Mouse (Mus musculus): ENCODE results near the gene Mybpc3.
A peak's percentile ranks its signal among the peaks of the same experiment; 100 is the strongest.
"Not testable (repeated sequence)": the region's sequence is repeated elsewhere in the genome, so short reads cannot be mapped to it uniquely, and the experiment has no call there.

The Mybpc3 gene

DNA sequence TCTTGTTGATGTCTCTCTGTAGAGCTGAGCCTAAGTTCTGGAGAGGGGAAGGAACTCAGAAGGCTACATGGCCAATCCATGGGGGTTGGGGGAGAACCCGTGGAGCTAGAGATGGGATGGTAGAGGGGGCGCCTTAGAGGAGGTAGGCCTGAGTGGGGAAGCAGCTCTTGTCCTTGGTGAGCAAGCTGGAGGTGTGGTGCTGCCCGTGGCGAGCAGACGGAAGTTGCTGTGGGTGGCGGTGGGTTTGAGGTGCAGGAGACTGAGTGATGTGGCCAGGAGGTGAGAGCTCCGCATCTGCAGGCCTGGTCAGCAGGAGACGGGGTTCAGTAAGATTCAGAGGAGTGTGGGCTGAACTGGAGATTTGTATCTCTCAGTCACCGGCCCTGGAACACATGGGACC, 30.5 kb upstream of the Mybpc3 start:
- DNase-seq (ENCODE audit: low spot score in 2 of 2) = no peak

DNA sequence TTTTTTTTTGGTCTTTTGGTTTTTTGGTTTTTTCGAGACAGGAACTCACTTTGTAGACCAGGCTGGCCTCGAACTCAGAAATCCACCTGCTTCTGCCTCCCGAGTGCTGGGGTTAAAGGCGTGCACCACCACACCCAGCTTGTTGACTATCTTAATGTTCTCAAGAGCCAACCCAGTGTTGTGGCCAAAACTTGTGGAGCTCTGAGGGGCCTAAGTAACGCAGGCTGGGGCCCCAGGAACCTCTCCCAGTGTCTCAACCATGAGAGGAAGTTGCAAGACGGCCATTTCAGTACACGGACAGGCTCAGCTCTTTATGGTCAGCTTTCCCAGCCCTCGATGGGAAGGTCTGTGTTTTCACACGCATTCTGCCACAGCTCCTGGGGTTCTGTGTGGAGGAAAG, 29.0 kb upstream of the Mybpc3 start:
- DNase-seq (ENCODE audit: low spot score in 2 of 2) = no peak

DNA sequence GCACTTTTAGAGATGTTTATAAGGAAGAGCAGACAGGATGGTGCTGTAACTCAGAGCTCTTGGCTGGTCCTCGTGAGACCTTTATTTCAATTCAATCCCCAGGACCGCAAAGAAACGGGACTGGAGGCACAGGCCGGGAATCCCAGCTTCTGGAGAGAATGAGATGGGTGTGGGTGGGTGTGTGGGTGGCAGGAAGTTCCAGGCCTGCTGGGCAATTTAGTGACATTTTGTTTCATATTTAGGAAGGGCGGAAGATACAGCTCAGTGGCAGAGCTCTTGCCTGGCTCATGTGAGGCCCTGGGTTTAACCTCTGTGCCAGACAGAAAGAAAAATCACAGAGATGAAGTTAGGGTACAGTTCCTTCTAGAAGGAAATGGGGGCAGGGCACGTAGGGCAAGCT, 27.7 kb upstream of the Mybpc3 start:
- no peak for DNase-seq (ENCODE audit: low spot score in 2 of 2)

DNA sequence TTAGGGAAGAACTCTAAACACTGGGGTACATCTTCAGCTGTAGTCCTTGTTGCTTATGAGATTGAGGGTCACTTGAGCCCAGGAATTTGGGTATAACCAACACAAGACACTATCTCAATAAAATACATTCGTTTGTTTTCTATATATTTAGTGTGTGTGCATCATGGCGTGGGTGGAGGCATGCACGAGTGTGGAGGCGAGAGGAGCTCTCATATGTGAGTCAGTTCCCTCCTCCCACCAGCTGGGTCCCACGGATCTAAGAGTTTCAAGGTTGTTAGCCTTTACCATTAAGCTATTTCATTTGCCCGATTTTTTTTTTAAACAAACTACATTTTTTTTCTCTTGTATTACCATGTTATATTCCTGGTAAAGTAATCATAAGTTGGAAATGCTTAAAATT, 27.1 kb upstream of the Mybpc3 start:
- DNase-seq (ENCODE audit: low spot score in 2 of 2) = no peak

DNA sequence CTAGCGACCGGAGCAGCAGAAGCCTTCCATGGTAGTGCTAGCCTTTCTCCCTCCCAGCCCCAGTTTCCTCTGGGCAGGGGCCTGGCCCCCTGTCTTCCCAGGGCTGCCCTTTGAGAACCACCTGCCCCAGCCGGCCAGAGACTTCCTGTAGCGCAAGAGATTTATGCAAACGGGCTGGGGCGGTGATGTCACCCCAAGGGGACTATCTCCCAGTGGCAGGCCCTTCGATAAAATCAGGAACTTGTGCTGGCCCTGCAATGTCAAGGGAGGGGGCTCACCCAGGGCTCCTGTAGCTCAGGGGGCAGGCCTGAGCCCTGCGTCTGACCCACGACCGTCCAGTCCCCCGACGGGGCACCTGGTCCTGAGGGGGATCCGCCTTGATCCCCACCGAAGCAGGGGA, 21.4 kb upstream of the Mybpc3 start:
- DNase-seq (ENCODE audit: low spot score in 2 of 2) = peak; percentile 74 to 85

DNA sequence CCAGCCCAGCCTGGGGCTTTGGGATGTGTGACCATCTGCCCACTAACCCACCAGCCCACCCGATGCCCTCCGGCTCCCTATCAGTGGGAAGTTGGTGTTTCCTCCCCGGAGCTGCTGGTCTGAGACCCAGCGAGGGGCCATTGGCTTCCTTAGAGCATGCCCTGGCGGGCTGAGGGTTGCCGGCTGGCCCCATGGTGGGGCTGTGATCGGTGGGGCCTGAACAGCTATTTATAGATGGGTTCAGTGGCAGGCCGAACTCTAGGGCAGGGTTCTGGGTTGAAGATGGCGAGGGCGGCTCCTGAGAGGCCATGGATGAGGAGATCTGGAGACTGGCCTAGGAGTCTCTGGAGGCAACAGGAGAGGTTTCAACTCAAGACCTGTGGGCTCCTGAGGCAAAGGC, 20.9 kb upstream of the Mybpc3 start:
- peak; percentile 53 to 76 for DNase-seq (ENCODE audit: low spot score in 2 of 2)

DNA sequence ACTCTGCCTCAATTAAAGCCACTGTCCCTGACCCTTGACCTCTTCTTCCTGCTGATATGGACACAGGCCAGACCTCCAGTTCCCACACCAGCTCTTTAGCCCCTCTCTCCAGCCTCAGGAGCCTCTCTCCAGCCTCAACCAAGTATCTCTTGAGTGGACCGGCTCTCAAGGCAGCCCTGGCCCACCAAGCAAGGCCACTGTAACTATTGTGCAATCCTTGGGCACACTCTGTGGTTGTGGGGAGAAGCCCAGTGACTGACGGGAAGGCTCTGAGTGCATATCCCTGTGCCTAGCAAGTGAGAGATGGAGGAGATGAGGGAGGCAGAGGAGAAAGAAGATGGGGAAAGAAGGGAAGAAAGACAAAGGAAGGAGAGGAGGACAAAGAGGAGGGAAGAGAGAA, 19.8 kb upstream of the Mybpc3 start:
- no peak for DNase-seq (ENCODE audit: low spot score in 2 of 2)

DNA sequence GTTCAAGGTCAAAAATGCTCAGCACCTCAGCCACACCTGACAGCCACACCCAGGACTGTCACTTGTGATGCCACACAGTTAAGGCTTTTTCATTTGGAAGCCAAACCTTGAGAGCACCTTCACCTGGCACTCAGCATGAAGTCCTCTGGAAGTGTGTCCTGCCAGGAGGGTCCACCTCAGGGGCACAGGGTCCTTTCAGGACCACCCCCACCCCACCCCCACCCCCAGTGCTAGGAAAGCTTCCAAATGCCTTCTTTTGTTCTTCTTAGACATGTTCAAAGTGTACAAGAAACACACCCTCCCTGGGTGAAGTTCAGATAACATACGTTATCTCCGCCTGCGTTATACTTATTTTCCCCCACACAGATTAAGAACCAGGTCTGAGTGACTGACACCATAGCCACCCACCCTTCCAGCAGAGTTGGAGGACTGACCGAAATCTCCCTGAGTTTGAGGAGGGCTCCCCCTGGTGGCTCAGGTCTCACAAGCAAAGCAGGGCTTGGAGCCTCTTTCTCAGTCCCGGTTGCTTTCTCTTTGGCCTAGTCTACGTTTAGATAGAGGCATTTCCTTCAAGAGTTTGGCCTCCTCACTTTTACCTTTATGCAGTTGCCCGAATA, 16.7 kb upstream of the Mybpc3 start:
- DNase-seq (ENCODE audit: low spot score in 2 of 2) = peak; percentile 88 to 97

DNA sequence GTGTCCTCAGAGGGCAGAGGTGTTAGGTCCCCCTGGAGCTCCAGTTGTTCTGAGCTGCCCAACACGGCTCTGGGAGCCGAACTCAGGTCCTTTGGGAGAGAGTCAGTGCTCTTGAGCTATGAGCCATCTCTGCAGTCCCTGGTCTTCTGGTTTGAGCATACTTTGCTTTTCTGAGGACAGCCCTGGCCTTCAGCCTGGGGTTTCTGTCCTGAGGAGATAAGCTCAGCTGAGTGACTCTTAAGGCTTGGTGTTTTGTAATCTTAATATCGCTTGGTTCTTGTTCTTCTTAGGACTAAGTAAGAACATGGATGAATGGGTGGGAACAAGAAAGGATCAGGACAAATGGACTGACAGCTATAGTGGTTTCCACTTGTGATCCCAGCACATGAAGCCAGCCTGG, 9.8 kb upstream of the Mybpc3 start:
- no peak for DNase-seq (ENCODE audit: low spot score in 2 of 2)

DNA sequence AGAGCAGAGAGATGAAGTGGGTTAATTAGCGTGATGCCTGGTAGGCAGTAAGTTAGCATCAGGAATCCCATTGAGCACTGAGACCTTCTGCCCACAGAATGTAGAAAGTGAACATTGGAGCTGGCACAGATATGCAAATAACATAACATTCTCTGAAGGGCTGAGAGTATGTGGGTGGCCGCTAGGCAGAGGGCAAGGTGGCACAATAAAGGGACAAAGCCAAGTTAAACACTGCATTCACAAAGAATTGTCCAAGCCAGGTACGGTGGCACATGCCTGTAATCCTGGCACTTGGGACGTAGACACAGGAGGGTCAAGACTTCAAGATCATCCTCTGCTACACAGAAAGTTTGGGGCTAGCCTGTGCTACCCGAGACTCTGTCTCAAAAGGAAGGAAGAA, 8.7 kb upstream of the Mybpc3 start:
- no peak for DNase-seq (ENCODE audit: low spot score in 2 of 2)

DNA sequence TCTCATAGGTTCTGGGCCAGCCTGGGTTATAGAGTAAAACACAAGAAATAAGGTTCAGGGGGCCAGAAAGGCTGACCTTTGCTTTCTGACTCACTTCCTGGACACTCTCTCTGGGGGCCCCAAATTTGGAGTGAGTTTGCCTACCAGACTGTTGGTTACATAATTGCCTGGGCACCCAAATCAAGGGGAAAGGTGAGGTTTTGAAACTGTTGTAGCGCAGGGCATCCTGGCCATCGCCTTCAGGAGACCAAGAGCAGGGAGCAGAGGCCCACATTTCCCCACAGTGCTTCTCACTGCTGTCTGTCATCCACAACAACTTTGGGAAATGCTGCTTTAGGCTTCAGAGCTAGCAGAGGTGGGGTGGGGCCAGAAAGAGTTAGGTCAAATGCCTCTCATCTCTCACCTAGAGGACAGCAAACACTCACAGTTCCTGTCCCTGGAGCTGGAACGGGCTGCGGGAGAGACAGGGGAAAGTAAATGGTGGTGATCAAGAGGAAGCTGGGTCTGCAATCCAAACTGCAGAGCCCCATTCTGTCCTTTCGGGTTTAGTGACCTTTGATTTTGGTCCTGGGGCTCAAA, 8.0 kb upstream of the Mybpc3 start:
- DNase-seq (ENCODE audit: low spot score in 2 of 2) = no peak

DNA sequence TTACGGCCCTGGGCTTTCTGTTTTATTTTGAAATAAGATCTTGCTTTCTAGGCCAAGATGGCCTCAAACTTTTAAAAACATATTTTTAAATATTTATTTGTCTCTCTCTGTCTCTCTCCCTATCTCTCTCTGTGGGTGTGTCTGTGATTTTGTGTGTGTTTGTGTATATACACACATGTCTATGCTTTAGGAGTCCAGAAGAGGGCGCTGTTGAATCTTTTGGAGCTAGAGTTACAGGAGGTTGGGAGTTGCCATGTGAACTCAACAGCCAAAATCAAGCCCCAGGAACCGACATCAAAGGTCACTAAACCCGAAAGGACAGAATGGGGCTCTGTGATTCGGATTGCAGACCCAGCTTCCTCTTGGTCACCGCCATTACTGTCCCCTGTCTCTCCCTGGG, 7.5 kb upstream of the Mybpc3 start:
- DNase-seq (ENCODE audit: low spot score in 2 of 2) = no peak

DNA sequence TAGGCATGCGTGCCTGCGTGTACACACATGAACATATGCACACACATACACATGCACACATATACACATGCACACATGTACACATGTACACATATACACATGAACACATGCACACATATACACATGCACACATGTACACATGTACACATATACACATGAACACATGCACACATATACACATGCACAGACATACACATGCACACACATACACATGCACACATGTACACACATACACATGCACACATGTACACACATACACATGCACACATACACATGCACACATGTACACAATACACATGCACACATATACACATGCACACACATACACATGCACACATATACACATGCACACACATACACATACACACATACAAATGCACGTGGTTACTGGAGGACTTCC, 6.1 kb upstream of the Mybpc3 start:
- not testable (repeated sequence) for DNase-seq (ENCODE audit: low spot score in 2 of 2)

DNA sequence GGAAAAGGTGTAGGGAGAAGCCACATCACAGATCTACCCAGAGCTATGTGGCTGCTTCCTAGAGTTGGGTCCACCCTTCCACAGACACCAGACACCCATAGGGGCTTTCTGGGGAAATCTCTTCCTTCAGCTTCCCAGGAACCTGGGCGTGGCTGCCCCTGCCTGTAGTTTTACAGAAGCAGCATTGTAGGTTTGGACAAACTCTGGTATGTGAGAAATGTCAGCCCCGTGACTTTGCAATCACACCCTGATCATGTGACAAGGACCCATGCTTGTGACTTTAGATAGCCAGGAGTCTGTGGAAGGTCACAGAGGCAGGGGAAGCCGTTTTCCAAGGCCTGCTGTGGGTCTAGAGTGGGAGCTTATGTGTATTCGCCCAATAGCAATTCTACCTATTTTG, 5.5 kb upstream of the Mybpc3 start:
- no peak for DNase-seq (ENCODE audit: low spot score in 2 of 2)

DNA sequence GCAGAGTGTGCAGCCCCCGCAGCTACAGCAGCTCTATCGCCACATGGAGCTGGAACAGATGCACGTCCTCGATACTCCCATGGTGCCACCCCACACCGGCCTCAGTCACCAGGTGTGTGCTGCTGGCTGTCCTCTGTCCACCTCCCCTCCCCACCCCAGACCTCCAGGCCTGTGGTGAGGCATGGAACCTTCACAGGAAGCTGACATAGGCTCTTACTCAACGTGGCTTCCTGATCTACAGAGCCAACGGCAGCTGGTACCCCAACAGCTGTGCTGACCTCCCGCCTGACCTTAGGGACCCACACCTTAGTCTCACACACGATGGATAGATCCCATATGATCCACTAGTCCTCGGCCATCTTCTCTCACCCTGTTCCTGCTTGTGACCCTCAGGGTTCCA, 4.6 kb upstream of the Mybpc3 start:
- DNase-seq (ENCODE audit: low spot score in 2 of 2) = no peak

DNA sequence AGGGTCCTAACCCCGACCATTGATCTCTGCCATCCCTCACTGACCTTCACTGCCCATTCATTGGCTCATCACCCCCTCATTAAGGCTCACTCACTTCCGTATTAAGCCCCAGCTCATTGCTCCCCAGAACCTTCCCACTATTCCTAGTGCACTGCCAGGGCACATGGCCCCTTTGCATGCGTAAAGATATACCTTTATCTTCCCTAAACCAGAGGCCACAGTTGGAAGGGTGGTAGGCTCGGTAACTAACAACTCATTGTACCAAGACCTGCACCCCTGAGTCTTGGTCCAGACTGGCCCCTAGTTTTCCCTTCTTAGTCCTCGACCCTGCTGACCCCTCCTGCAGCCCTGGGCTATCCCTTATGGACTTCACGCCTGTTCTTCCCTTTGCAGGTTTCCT, 4.1 kb upstream of the Mybpc3 start:
- no peak for DNase-seq (ENCODE audit: low spot score in 2 of 2)

DNA sequence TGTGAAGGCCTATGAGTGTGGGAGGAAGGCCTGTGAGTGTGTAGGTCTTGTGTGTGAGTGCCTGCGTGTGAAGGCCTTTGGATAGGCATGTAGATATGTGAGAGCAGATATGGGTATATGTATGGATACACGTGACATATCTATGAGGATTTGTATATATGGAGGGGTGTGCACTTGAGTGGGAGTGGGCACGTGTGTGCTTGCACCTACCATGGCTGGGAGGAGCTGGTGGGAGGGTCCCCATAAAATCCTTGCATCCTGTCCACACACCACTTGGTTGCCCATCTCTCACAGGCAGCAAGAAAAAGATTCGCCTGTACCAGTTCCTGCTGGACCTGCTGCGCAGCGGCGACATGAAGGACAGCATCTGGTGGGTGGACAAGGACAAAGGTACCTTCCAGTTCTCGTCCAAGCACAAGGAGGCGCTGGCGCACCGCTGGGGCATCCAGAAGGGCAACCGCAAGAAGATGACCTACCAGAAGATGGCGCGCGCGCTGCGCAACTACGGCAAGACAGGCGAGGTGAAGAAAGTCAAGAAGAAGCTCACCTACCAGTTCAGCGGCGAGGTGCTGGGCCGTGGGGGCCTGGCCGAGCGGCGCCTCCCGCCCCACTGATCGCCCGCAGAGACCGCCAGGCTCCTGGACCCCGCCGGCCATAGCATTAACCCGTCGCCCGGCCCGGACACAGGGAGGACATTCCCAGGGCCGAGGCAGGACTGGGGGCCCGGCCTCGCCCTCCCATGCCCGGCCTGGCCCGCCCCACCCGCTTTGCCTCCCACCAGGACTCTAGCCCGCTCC, 3.0 kb upstream of the Mybpc3 start:
- DNase-seq (ENCODE audit: low spot score in 2 of 2) = peak; percentile 74 to 89

DNA sequence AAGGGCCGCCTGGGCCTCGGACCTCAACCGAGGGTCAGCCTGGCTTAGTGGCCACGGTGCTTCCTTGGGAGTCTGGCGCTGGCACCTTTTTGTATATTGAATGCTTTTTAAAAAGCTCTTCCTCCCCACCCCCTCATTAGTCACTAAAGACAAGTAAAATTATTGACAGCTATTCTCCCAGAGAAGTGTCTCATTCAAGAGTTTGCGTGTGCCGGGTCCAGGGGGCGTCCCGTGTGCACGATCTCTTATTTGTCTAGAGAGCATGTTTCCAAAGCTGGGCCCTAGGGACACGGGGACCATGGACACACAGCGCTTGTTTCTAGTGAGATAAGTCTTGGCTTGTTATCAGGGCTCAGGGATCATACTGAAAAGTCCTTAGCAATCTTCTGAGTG, 2.4 kb upstream of the Mybpc3 start:
- no peak for DNase-seq (ENCODE audit: low spot score in 2 of 2)

DNA sequence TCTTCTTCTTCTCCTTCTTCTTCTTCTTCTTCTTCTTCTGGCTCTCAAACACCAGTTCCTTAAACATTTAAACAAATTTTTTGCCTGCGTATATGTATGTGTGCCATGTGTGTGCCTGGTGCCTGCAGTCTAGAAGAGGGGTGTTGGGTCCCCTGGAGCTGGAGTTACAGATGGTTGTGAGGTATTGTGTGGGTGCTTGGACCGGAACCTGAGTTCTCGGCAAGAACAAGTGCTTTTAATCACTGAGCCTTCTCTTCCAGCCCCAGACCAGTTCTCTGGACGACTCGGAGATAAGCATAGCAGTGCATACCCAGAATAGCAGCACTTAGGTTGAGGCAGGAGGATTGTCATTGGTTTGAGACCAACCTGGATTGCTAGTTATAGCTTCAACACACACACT, 1.1 kb upstream of the Mybpc3 start:
- DNase-seq (ENCODE audit: low spot score in 2 of 2) = no peak

DNA sequence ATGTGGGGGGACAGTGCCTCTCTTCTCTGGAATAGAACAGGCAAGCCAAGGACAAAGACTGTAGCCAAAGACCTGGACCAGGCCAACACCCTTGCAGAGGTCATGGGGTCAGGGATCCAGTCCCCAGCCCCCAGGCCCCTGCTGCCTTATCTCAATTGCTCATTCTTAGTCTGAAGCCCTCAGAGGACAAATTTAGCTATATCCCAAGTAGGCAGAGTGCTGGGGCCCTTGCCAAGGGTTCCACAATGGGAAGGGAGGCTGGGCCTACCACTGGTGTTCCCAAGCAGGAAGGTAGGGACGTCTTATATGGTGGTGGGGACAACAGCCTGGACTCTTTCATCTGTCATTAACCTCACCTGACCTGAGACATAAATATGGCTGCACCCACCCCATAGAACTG, 703 bp downstream of the Mybpc3 start:
- DNase-seq (ENCODE audit: low spot score in 2 of 2) = no peak

DNA sequence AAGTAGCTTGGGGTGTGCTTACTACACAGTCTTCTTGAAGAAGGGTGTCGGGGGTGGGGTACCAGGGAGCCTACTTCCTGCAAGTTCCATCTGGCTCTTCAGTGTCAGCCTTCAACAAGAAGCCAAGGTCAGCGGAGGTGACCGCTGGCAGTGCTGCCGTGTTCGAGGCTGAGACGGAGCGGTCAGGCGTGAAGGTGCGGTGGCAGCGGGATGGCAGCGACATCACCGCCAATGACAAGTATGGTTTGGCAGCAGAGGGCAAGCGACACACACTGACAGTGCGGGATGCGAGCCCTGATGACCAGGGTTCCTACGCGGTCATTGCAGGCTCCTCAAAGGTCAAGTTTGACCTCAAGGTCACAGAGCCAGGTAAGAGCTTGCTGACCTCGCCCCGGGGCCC, 1.1 kb downstream of the Mybpc3 start:
- no peak for DNase-seq (ENCODE audit: low spot score in 2 of 2)

DNA sequence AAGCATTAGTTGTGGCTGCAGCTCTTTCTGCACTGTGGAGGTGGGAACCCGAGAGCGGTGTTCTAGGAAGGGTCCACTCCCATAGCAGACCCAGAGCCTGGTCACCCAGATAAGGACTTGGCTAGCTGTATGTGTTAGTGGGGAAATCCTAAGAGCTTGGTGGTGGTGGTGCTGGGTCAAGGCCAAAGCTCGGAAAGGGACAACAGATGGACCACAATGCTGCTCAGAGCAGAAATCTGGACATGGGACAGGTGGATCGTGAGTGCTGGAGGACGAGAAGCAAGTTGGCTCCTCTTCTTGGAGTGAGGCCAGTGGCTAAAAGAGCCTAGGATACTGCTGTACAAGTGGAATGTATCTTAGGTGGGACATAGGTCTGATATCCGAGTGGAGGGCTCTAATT, 1.6 kb downstream of the Mybpc3 start:
- DNase-seq (ENCODE audit: low spot score in 2 of 2) = no peak

DNA sequence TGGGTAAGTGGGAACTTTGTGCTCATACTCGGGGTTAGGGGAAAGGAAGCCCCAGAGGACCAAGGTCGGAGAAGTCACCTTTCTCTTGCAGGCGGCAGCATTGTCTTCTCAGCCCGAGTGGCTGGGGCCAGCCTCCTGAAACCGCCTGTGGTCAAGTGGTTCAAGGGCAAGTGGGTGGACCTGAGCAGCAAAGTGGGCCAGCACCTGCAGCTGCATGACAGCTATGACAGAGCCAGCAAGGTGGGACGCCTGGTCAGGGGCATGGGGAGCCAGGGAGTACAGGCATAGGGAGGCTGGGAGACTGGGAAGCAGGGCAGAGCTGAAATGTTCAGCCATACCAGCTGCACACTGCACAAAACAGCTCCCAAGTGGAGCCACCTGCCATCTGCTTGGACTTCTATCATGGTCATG, 2.3 kb downstream of the Mybpc3 start:
- DNase-seq (ENCODE audit: low spot score in 2 of 2) = no peak
